Mouse (Mus musculus): ENCODE data around the gene 4833423E24Rik. TPM values are rescaled to one million over a fixed set of nuclear protein-coding genes. Genes with fewer than 3 reads are reported as not detected.

Gene 4833423E24Rik
- total and polyA plus RNA-seq, 2 experiments from 2014 or later = 0.05 to 0.41 TPM

- no peak for ATAC-seq (ENCODE audit: low FRiP score)
- WGBS = 54% methylated on average over 2 of the region's 2 CpGs
- no peaks in the 10 kb centered on the region for H3K4me1 ChIP-seq (ENCODE audit: insufficient read depth, low read length)
Measured at GRCm38 (mm10) chr2:85522859-85523489, 4.2 kb upstream of the 4833423E24Rik start.

GRCm38 (mm10) chr2:85518292-85518691, 532 bp downstream of the 4833423E24Rik start:
- H3K36me3 ChIP-seq (ENCODE audit: insufficient read depth, low read length) = no peaks in the 10 kb centered on the region
- no peak for ATAC-seq (ENCODE audit: low FRiP score)
- no peaks in the 10 kb centered on the region for H3K9me3 ChIP-seq (ENCODE audit: low read length)
- H3K4me2 ChIP-seq (ENCODE audit: low read depth, low read length, poor library complexity, severe bottlenecking) = no peak overlapping the region
- H3K4me1 ChIP-seq (ENCODE audit: insufficient read depth, low read length) = no peaks in the 10 kb centered on the region
- H3K27ac ChIP-seq (ENCODE audit: low read depth, low read length) = no peak overlapping the region
- H3K9ac ChIP-seq (replicated peaks; ENCODE audit: low read length, poor library complexity, severe bottlenecking) = no peak overlapping the region
- DNase-seq (ENCODE audit: low spot score) = no peak
- no peak overlapping the region for H3K4me3 ChIP-seq (ENCODE audit: low read depth, low read length)
- no peak for TF ChIP-seq CTCF (IDR thresholded peaks at IDR 0.05)
- no peaks in the 10 kb centered on the region for H3K27me3 ChIP-seq (ENCODE audit: insufficient read depth, low read length)
- 87% methylated on average over 10 of the region's 10 CpGs for WGBS

More at GRCm38 (mm10) chr2:85522859-85523489, 4.2 kb upstream of the 4833423E24Rik start:
- no peak for TF ChIP-seq CTCF (IDR thresholded peaks at IDR 0.05)
- no peak overlapping the region for H3K27ac ChIP-seq (ENCODE audit: low read depth, low read length)
- H3K27me3 ChIP-seq (ENCODE audit: insufficient read depth, low read length) = no peaks in the 10 kb centered on the region
- no peak overlapping the region for H3K9ac ChIP-seq (replicated peaks; ENCODE audit: low read length, poor library complexity, severe bottlenecking)
- no peaks in the 10 kb centered on the region for H3K9me3 ChIP-seq (ENCODE audit: low read length)
- H3K36me3 ChIP-seq (ENCODE audit: insufficient read depth, low read length) = no peaks in the 10 kb centered on the region
- H3K4me3 ChIP-seq (ENCODE audit: low read depth, low read length) = no peak overlapping the region
- no peak for DNase-seq (ENCODE audit: low spot score)
- no peak overlapping the region for H3K4me2 ChIP-seq (ENCODE audit: low read depth, low read length, poor library complexity, severe bottlenecking)

- H3K36me3 ChIP-seq (ENCODE audit: insufficient read depth, low read length) = no peaks in the 10 kb centered on the region
- ATAC-seq (ENCODE audit: low FRiP score) = no peak
- H3K4me2 ChIP-seq (ENCODE audit: low read depth, low read length, poor library complexity, severe bottlenecking) = no peak overlapping the region
- no peaks in the 10 kb centered on the region for H3K9me3 ChIP-seq (ENCODE audit: low read length)
- H3K9ac ChIP-seq (replicated peaks; ENCODE audit: low read length, poor library complexity, severe bottlenecking) = no peak overlapping the region
- TF ChIP-seq CTCF (IDR thresholded peaks at IDR 0.05) = no peak
- H3K27me3 ChIP-seq (ENCODE audit: insufficient read depth, low read length) = no peaks in the 10 kb centered on the region
- DNase-seq (ENCODE audit: low spot score) = no peak
- WGBS = 83% methylated on average over 3 of the region's 3 CpGs
- H3K4me3 ChIP-seq (ENCODE audit: low read depth, low read length) = no peak overlapping the region
- H3K4me1 ChIP-seq (ENCODE audit: insufficient read depth, low read length) = no peaks in the 10 kb centered on the region
- H3K27ac ChIP-seq (ENCODE audit: low read depth, low read length) = no peak overlapping the region
Measured at GRCm38 (mm10) chr2:85510376-85510775, 8.4 kb downstream of the 4833423E24Rik start.

GRCm38 (mm10) chr2:85490396-85490795, 28.4 kb downstream of the 4833423E24Rik start:
- DNase-seq (ENCODE audit: low spot score) (no peak), ATAC-seq (ENCODE audit: low FRiP score) (no peak)
- Histone ChIP-seq H3K4me1 (ENCODE audit: insufficient read depth, low read length) (no peaks in the 10 kb centered on the region), H3K9ac (replicated peaks; ENCODE audit: low read length, poor library complexity, severe bottlenecking) (no peak overlapping the region), H3K27ac (ENCODE audit: low read depth, low read length) (no peak overlapping the region), H3K4me3 (ENCODE audit: low read depth, low read length) (no peak overlapping the region), H3K27me3 (ENCODE audit: insufficient read depth, low read length) (no peaks in the 10 kb centered on the region), H3K36me3 (ENCODE audit: insufficient read depth, low read length) (no peaks in the 10 kb centered on the region), H3K4me2 (ENCODE audit: low read depth, low read length, poor library complexity, severe bottlenecking) (no peak overlapping the region), H3K9me3 (ENCODE audit: low read length) (no peaks in the 10 kb centered on the region)
- no peak for TF ChIP-seq CTCF (IDR thresholded peaks at IDR 0.05)
- WGBS = 42% methylated on average over 5 of the region's 5 CpGs

GRCm38 (mm10) chr2:85466801-85467325, 52.0 kb downstream of the 4833423E24Rik start:
- Histone ChIP-seq H3K36me3 (ENCODE audit: insufficient read depth, low read length) (no peaks in the 10 kb centered on the region), H3K4me1 (ENCODE audit: insufficient read depth, low read length) (no peaks in the 10 kb centered on the region), H3K27me3 (ENCODE audit: insufficient read depth, low read length) (no peaks in the 10 kb centered on the region), H3K27ac (ENCODE audit: low read depth, low read length) (no peak overlapping the region), H3K9ac (replicated peaks; ENCODE audit: low read length, poor library complexity, severe bottlenecking) (no peak overlapping the region), H3K4me3 (ENCODE audit: low read depth, low read length) (no peak overlapping the region), H3K4me2 (ENCODE audit: low read depth, low read length, poor library complexity, severe bottlenecking) (no peak overlapping the region), H3K9me3 (ENCODE audit: low read length) (no peaks in the 10 kb centered on the region)
- ATAC-seq (ENCODE audit: low FRiP score) (no peak), DNase-seq (ENCODE audit: low spot score) (no peak)
- no peak for TF ChIP-seq CTCF (IDR thresholded peaks at IDR 0.05)
- 84% methylated on average over 3 of the region's 3 CpGs for WGBS

GRCm38 (mm10) chr2:85443539-85443938, 75.3 kb downstream of the 4833423E24Rik start, which contains the start of gene Olfr995:
TSS of gene Olfr995 (minus strand) at chr2:85443639.
- H3K9me3 ChIP-seq (ENCODE audit: low read length) = no peaks in the 10 kb centered on the region

More at GRCm38 (mm10) chr2:85443539-85443938, 75.3 kb downstream of the 4833423E24Rik start, which contains the start of gene Olfr995:
- DNase-seq (ENCODE audit: low spot score) = no peak
- Histone ChIP-seq H3K36me3 (ENCODE audit: insufficient read depth, low read length) (no peaks in the 10 kb centered on the region), H3K4me2 (ENCODE audit: low read depth, low read length, poor library complexity, severe bottlenecking) (no peak within 1 kb of the TSS), H3K27me3 (ENCODE audit: insufficient read depth, low read length) (no peaks in the 10 kb centered on the region), H3K4me3 (ENCODE audit: low read depth, low read length) (no peak within 1 kb of the TSS), H3K9ac (replicated peaks; ENCODE audit: low read length, poor library complexity, severe bottlenecking) (no peak within 1 kb of the TSS), H3K27ac (ENCODE audit: low read depth, low read length) (no peak within 1 kb of the TSS), H3K4me1 (ENCODE audit: insufficient read depth, low read length) (no peaks in the 10 kb centered on the region)
- no peak for TF ChIP-seq CTCF (IDR thresholded peaks at IDR 0.05)
- no peak for ATAC-seq (ENCODE audit: low FRiP score)
- WGBS = 14% methylated on average over 1 of the region's 1 CpGs
